Mouse (Mus musculus) layer of hippocampus, adult 2 months (tissue): ENCODE measurements around the gene Rplp0. TPM values are rescaled to one million over a fixed set of nuclear protein-coding genes. Genes with fewer than 3 reads are reported as not detected.

ENCODE experiments used
- DNase-seq, 2 experiments: peaks; one replicate each; pipeline ENCODE4 v3.0.0; 2022; ENCODE audit warnings: low spot score in 2 of 2
- H3K27ac ChIP-seq: fragments of 200-600 bp; 2 replicates; pipeline ENCODE4 v1.8.1; 2022
- H3K4me3 ChIP-seq: fragments of 200-600 bp; 2 replicates; pipeline ENCODE4 v1.8.1; 2022; ENCODE audit warnings: mild to moderate bottlenecking
- CTCF ChIP-seq: fragments of 200-600 bp; conservative IDR thresholded peaks from 2 replicates; pipeline ENCODE4 v1.8.1; 2022; ENCODE audit warnings: antibody characterized with exemption, mild to moderate bottlenecking, moderate library complexity
- total RNA-seq, 2 experiments: library from RNA; stranded (reverse); gene quantifications; 2 replicates each; pipeline ENCODE4 v1.2.3; 2021

Rplp0 gene
- total RNA-seq, 2 experiments from 2014 or later = 225 to 234 TPM

GRCm38 (mm10) chr5:115547014-115547413, 12.3 kb upstream of the Rplp0 start:
- Histone ChIP-seq H3K27ac (no peak overlapping the region), H3K4me3 (no peak overlapping the region)
- no peak for DNase-seq
- TF ChIP-seq CTCF = no peak

GRCm38 (mm10) chr5:115547421-115547820, 11.8 kb upstream of the Rplp0 start:
- no peak for TF ChIP-seq CTCF
- Histone ChIP-seq H3K27ac (no peak overlapping the region), H3K4me3 (no peak overlapping the region)
- no peak for DNase-seq

GRCm38 (mm10) chr5:115548501-115549285, 10.6 kb upstream of the Rplp0 start:
- no peak for TF ChIP-seq CTCF
- no peak overlapping the region for H3K27ac ChIP-seq
- no peak overlapping the region for H3K4me3 ChIP-seq
- no peak for DNase-seq

- H3K4me3 ChIP-seq = no peak overlapping the region
- no peak for TF ChIP-seq CTCF
- DNase-seq = no peak
- no peak overlapping the region for H3K27ac ChIP-seq
Observed at GRCm38 (mm10) chr5:115550482-115551005, 8.7 kb upstream of the Rplp0 start.

GRCm38 (mm10) chr5:115551386-115551785, 7.9 kb upstream of the Rplp0 start:
- TF ChIP-seq CTCF = no peak
- H3K27ac ChIP-seq = no peak overlapping the region
- H3K4me3 ChIP-seq = no peak overlapping the region
- no peak for DNase-seq

GRCm38 (mm10) chr5:115551799-115552198, 7.5 kb upstream of the Rplp0 start:
- TF ChIP-seq CTCF = no peak
- DNase-seq = no peak
- H3K27ac ChIP-seq = no peak overlapping the region
- H3K4me3 ChIP-seq = no peak overlapping the region

GRCm38 (mm10) chr5:115553801-115554420, 5.4 kb upstream of the Rplp0 start:
- no peak for DNase-seq
- H3K27ac ChIP-seq = no peak overlapping the region
- H3K4me3 ChIP-seq = no peak overlapping the region
- TF ChIP-seq CTCF = no peak

GRCm38 (mm10) chr5:115554536-115555291, 4.6 kb upstream of the Rplp0 start:
- no peak for TF ChIP-seq CTCF
- no peak overlapping the region for H3K4me3 ChIP-seq
- no peak for DNase-seq
- H3K27ac ChIP-seq = no peak overlapping the region

GRCm38 (mm10) chr5:115556217-115556616, 3.0 kb upstream of the Rplp0 start:
- peak; percentile 77 to 86 for DNase-seq
- TF ChIP-seq CTCF = peak; percentile 96
- Histone ChIP-seq H3K27ac (no peak overlapping the region), H3K4me3 (no peak overlapping the region)

- no peak for DNase-seq
- no peak overlapping the region for H3K27ac ChIP-seq
- TF ChIP-seq CTCF = no peak
- no peak overlapping the region for H3K4me3 ChIP-seq
Observed at GRCm38 (mm10) chr5:115558182-115558794, 979 bp upstream of the Rplp0 start.

- TF ChIP-seq CTCF = no peak
- Histone ChIP-seq H3K4me3 (peak overlapping the region; percentile 88), H3K27ac (peak overlapping the region; percentile 96; the same call in 1 of the 2 replicates)
- no peak for DNase-seq
Observed at GRCm38 (mm10) chr5:115560336-115560905, 1.2 kb downstream of the Rplp0 start.
